Mouse (Mus musculus) liver, embryonic 14.5 days (tissue): ENCODE data around the gene Lrrc43.

ENCODE experiments used
- CTCF ChIP-seq: IDR thresholded peaks from 2 replicates; pipeline ENCODE4 v1.5.1; 2016; ENCODE audit warnings: antibody characterized with exemption, low read depth, control low read depth
- EP300 ChIP-seq: IDR thresholded peaks from 2 replicates; pipeline ENCODE4 v1.6.1; 2016; ENCODE audit warnings: antibody characterized with exemption, low read depth

- TF ChIP-seq EP300 (no peak), CTCF (no peak)
Measured at GRCm38 (mm10) chr5:123556451-123556850, 67.3 kb downstream of the Lrrc43 start.
